Mouse (Mus musculus): ENCODE measurements around the gene Fadd. TPM values are rescaled to one million over a fixed set of nuclear protein-coding genes. Genes with fewer than 3 reads are reported as not detected.

Fadd gene
- polyA plus RNA-seq, 1 experiment from 2014 or later, result 11.7 TPM

DNA sequence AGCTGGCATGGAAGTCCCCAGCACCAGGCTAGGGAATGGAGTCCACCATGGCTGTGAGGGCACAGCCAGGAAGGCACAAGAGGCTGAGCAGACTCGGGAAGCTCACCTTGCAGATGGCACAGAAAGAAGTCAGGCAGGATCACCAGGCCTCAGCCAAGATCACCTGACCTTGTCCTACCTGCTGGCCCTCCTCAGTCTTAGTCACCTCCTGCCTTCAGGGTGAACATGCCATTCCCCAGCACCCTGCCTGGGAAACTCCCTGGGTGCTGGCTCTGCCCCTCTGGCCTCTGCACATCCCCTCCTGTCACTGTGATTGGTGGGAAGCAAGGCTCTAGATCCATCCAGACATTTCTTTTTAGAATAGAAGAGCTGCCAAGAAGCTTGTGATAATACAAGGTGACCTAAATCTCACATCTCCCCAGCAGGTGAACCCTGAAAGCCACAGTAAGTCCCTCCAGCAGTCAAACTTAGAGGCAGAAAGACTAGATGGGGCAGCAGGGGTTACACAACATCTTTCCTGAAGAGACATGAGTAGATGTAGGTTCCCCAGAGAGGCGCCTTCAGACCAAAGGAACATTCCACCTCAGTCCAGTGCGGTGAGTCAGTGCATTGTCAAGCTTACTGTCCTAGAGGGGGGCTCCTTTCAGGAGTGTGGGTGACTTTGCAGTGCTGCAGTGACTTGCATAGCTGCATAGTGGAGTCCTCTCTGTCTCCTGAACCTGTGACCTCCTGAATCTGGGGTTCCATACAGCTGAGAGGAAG is 15.2 kb downstream of the Fadd start:
- Histone ChIP-seq H3K4me3 (ENCODE audit: low read depth, low read length) (no peak overlapping the region), H3K9ac (ENCODE audit: low read depth, low read length) (no peak overlapping the region), H3K4me1 (replicated peaks; ENCODE audit: control insufficient read depth, insufficient read depth, low read length) (no peaks in the 10 kb centered on the region), H3K9me3 (ENCODE audit: control insufficient read depth, low read length) (no peaks in the 10 kb centered on the region), H3K36me3 (ENCODE audit: control insufficient read depth, insufficient read depth, low read length) (no peaks in the 10 kb centered on the region), H3K4me2 (no peak overlapping the region), H3K27me3 (replicated peaks; ENCODE audit: control insufficient read depth, insufficient read depth, low read length) (no peaks in the 10 kb centered on the region; the same call in 1 of the 2 replicates), H3K27ac (ENCODE audit: low read depth, low read length) (no peak overlapping the region)
- no peak for ATAC-seq (replicated peaks; ENCODE audit: low FRiP score)
- WGBS, result 65% methylated on average over 3 of the region's 3 CpGs
- DNase-seq (ENCODE audit: low spot score), result no peak

- H3K9me3 ChIP-seq (ENCODE audit: control insufficient read depth, low read length), result no peaks in the 10 kb centered on the region
- no peak overlapping the region for H3K4me2 ChIP-seq
- no peak overlapping the region for H3K27ac ChIP-seq (ENCODE audit: low read depth, low read length)
- no peak overlapping the region for H3K9ac ChIP-seq (ENCODE audit: low read depth, low read length)
- no peak overlapping the region for H3K4me3 ChIP-seq (ENCODE audit: low read depth, low read length)
- ATAC-seq (replicated peaks; ENCODE audit: low FRiP score), result no peak
- H3K4me1 ChIP-seq (replicated peaks; ENCODE audit: control insufficient read depth, insufficient read depth, low read length), result no peaks in the 10 kb centered on the region
- 67% methylated on average over 9 of the region's 9 CpGs for WGBS
- H3K27me3 ChIP-seq (replicated peaks; ENCODE audit: control insufficient read depth, insufficient read depth, low read length), result no peaks in the 10 kb centered on the region; the same call in 1 of the 2 replicates
- no peak for DNase-seq (ENCODE audit: low spot score)
- no peaks in the 10 kb centered on the region for H3K36me3 ChIP-seq (ENCODE audit: control insufficient read depth, insufficient read depth, low read length)
Measured at GRCm38 (mm10) chr7:144563456-144564155, 18.7 kb downstream of the Fadd start.

- ATAC-seq (replicated peaks; ENCODE audit: low FRiP score) (no peak), DNase-seq (ENCODE audit: low spot score) (no peak)
- Histone ChIP-seq H3K27ac (ENCODE audit: low read depth, low read length) (no peak overlapping the region), H3K9ac (ENCODE audit: low read depth, low read length) (no peak overlapping the region), H3K36me3 (ENCODE audit: control insufficient read depth, insufficient read depth, low read length) (no peaks in the 10 kb centered on the region), H3K4me2 (no peak overlapping the region), H3K4me1 (replicated peaks; ENCODE audit: control insufficient read depth, insufficient read depth, low read length) (no peaks in the 10 kb centered on the region), H3K9me3 (ENCODE audit: control insufficient read depth, low read length) (no peaks in the 10 kb centered on the region), H3K27me3 (replicated peaks; ENCODE audit: control insufficient read depth, insufficient read depth, low read length) (no peaks in the 10 kb centered on the region; the same call in 1 of the 2 replicates), H3K4me3 (ENCODE audit: low read depth, low read length) (no peak overlapping the region)
- 20% methylated on average over 3 of the region's 3 CpGs for WGBS
Measured at GRCm38 (mm10) chr7:144562016-144562415, 20.2 kb downstream of the Fadd start.

GRCm38 (mm10) chr7:144560594-144560993 is 21.7 kb downstream of the Fadd start:
- Histone ChIP-seq H3K4me3 (ENCODE audit: low read depth, low read length) (no peak overlapping the region), H3K4me1 (replicated peaks; ENCODE audit: control insufficient read depth, insufficient read depth, low read length) (no peaks in the 10 kb centered on the region), H3K9me3 (ENCODE audit: control insufficient read depth, low read length) (no peaks in the 10 kb centered on the region), H3K4me2 (no peak overlapping the region), H3K27ac (ENCODE audit: low read depth, low read length) (no peak overlapping the region), H3K9ac (ENCODE audit: low read depth, low read length) (no peak overlapping the region), H3K36me3 (ENCODE audit: control insufficient read depth, insufficient read depth, low read length) (no peaks in the 10 kb centered on the region), H3K27me3 (replicated peaks; ENCODE audit: control insufficient read depth, insufficient read depth, low read length) (no peaks in the 10 kb centered on the region; the same call in 1 of the 2 replicates)
- ATAC-seq (replicated peaks; ENCODE audit: low FRiP score) (no peak), DNase-seq (ENCODE audit: low spot score) (no peak)
- WGBS, result 83% methylated on average over 4 of the region's 4 CpGs

DNA sequence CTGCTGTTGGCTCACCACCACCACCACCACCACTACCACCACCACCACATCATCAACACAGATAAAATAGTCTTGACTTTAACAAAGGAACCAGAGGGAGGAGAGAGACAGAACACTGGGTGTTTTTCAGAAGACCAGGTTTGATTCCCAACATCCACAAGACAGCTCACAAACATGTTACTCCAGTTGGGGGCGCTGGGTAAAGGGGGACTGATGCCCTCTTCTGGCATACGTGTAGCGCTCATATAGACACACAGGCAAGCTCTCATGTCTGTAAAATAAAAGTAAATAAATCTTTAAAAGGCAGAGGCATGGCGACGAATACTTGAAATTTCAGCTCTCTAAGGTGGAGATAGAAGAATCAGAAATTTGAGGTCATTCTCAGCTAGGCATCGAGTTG is 23.7 kb downstream of the Fadd start:
- H3K27me3 ChIP-seq (replicated peaks; ENCODE audit: control insufficient read depth, insufficient read depth, low read length), result no peaks in the 10 kb centered on the region
- ATAC-seq (replicated peaks; ENCODE audit: low FRiP score), result no peak
- H3K4me1 ChIP-seq (replicated peaks; ENCODE audit: control insufficient read depth, insufficient read depth, low read length), result no peaks in the 10 kb centered on the region; the same call in 1 of the 2 replicates
- H3K27ac ChIP-seq (ENCODE audit: low read depth, low read length), result no peak overlapping the region
- H3K4me3 ChIP-seq (ENCODE audit: low read depth, low read length), result no peak overlapping the region
- no peak for DNase-seq (ENCODE audit: low spot score)
- no peak overlapping the region for H3K4me2 ChIP-seq
- H3K9me3 ChIP-seq (ENCODE audit: control insufficient read depth, low read length), result no peaks in the 10 kb centered on the region
- 49% methylated on average over 6 of the region's 6 CpGs for WGBS
- no peaks in the 10 kb centered on the region for H3K36me3 ChIP-seq (ENCODE audit: control insufficient read depth, insufficient read depth, low read length)
- H3K9ac ChIP-seq (ENCODE audit: low read depth, low read length), result no peak overlapping the region

GRCm38 (mm10) chr7:144554123-144554472 is 28.2 kb downstream of the Fadd start:
- H3K9me3 ChIP-seq (ENCODE audit: control insufficient read depth, low read length), result no peaks in the 10 kb centered on the region
- WGBS, result 28% methylated on average over 8 of the region's 8 CpGs
- peaks cover 26% of the 10 kb centered on the region for H3K4me1 ChIP-seq (replicated peaks; ENCODE audit: control insufficient read depth, insufficient read depth, low read length)
- peak; percentile 35 for ATAC-seq (replicated peaks; ENCODE audit: low FRiP score)
- peak overlapping the region; percentile 92 for H3K4me2 ChIP-seq
- peak overlapping the region; percentile 99 for H3K4me3 ChIP-seq (ENCODE audit: low read depth, low read length)
- H3K9ac ChIP-seq (ENCODE audit: low read depth, low read length), result peak overlapping the region; percentile 65
- H3K36me3 ChIP-seq (ENCODE audit: control insufficient read depth, insufficient read depth, low read length), result peaks cover 17% of the 10 kb centered on the region
- no peak overlapping the region for H3K27ac ChIP-seq (ENCODE audit: low read depth, low read length)
- no peak for DNase-seq (ENCODE audit: low spot score)
- H3K27me3 ChIP-seq (replicated peaks; ENCODE audit: control insufficient read depth, insufficient read depth, low read length), result no peaks in the 10 kb centered on the region

DNA sequence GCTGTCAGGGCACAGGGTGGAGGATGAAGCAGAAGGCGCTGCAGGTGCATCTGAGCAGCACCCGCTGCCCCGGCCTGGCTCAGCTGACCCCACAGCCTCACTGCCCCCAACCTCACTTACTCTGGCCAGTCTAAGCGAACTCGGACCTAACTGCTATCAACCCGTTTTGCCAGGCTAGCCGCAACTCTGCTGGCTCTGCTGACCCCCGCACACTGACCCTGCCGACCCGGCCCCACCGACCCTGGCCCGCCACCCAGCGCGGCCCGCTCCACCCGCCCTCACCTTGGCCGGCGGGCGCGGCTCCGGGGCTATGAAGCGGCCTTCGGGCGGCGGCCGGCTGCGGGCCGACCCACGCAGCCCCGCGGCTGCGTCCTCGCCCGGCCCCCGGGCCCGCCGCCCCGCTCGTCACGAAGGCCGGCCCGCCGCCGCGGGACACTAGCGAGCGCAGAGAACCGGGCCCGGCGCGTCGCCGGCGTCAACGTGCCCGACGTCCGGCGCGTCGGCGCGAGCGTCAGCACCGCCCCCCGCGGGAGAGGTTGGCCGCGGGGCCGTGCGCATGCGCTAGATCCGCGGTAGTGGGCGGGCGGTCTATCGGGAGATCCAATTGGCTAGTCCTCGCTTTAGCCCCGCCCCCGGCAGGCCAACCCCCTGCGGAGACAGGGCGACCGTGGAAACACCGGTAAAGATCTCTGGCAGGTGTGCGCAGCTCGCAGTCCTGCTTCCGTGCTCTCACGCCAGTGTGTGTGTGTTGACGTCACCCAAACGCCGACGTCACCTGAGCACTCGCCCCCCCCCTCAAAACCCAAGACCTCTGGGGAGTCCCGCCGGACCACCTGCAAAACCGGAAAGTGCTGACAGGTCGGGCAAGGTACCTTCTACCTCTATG is 28.8 kb downstream of the Fadd start, which contains the start of gene Ppfia1:
Ppfia1 (minus strand) TSS at position 493 of the 886 bp plus-strand sequence.
- ATAC-seq (replicated peaks; ENCODE audit: low FRiP score) (peak; percentile 94), DNase-seq (ENCODE audit: low spot score) (peak; percentile 94)
- Histone ChIP-seq H3K4me1 (replicated peaks; ENCODE audit: control insufficient read depth, insufficient read depth, low read length) (peaks cover 26% of the 10 kb centered on the region), H3K27me3 (replicated peaks; ENCODE audit: control insufficient read depth, insufficient read depth, low read length) (no peaks in the 10 kb centered on the region), H3K27ac (ENCODE audit: low read depth, low read length) (peak within 1 kb of the TSS; percentile 68; the same call in 1 of the 2 replicates), H3K9ac (ENCODE audit: low read depth, low read length) (peak within 1 kb of the TSS; percentile 95), H3K4me2 (peak within 1 kb of the TSS; percentile 92), H3K9me3 (ENCODE audit: control insufficient read depth, low read length) (no peaks in the 10 kb centered on the region), H3K36me3 (ENCODE audit: control insufficient read depth, insufficient read depth, low read length) (peaks cover 17% of the 10 kb centered on the region), H3K4me3 (ENCODE audit: low read depth, low read length) (peak within 1 kb of the TSS; percentile 99)
- under 1% methylated on average over 97 of the region's 97 CpGs for WGBS

- DNase-seq (ENCODE audit: low spot score) (no peak), ATAC-seq (replicated peaks; ENCODE audit: low FRiP score) (no peak)
- no peak overlapping the region for H3K27ac ChIP-seq (ENCODE audit: low read depth, low read length)
- H3K9me3 ChIP-seq (ENCODE audit: control insufficient read depth, low read length), result no peaks in the 10 kb centered on the region
- H3K27me3 ChIP-seq (replicated peaks; ENCODE audit: control insufficient read depth, insufficient read depth, low read length), result no peaks in the 10 kb centered on the region
- peak overlapping the region; percentile 92 for H3K4me2 ChIP-seq
- H3K4me3 ChIP-seq (ENCODE audit: low read depth, low read length), result peak overlapping the region; percentile 99
- H3K36me3 ChIP-seq (ENCODE audit: control insufficient read depth, insufficient read depth, low read length), result peaks cover 17% of the 10 kb centered on the region
- peaks cover 26% of the 10 kb centered on the region for H3K4me1 ChIP-seq (replicated peaks; ENCODE audit: control insufficient read depth, insufficient read depth, low read length)
- peak overlapping the region; percentile 95 for H3K9ac ChIP-seq (ENCODE audit: low read depth, low read length)
- WGBS, result 87% methylated on average over 8 of the region's 8 CpGs
Measured at GRCm38 (mm10) chr7:144552274-144552673, 30.0 kb downstream of the Fadd start.
